Mouse (Mus musculus) E14TG2a.4 (cell line): ENCODE data around the gene Bmper.

ENCODE experiments used
- CTCF ChIP-seq: conservative IDR thresholded peaks from 2 replicates; pipeline ENCODE4 v1.5.1; 2014; ENCODE audit warnings: low read length
- POU5F1 ChIP-seq: IDR thresholded peaks from 2 replicates; pipeline ENCODE4 v1.6.1; 2014; ENCODE audit warnings: low read length, borderline replicate concordance

GRCm38 (mm10) chr9:23364047-23364446 lies 141.2 kb downstream of the Bmper start:
- TF ChIP-seq CTCF (no peak), POU5F1 (no peak)
